Mouse (Mus musculus) olfactory bulb, adult 2 months (tissue): ENCODE measurements around the gene Rnf167. TPM values are rescaled to one million over a fixed set of nuclear protein-coding genes. Genes with fewer than 3 reads are reported as not detected.

ENCODE experiments used
- H3K27ac ChIP-seq: fragments of 200-500 bp; 2 replicates; pipeline ENCODE4 v1.5.1; 2012; ENCODE audit warnings: low read depth, low read length; ENCODE audit not compliant: insufficient read depth
- H3K4me1 ChIP-seq: fragments of 200-500 bp; 2 replicates; pipeline ENCODE4 v1.6.1; 2012; ENCODE audit warnings: low read length; ENCODE audit not compliant: control insufficient read depth, insufficient read depth
- H3K4me3 ChIP-seq: fragments of 200-500 bp; 2 replicates; pipeline ENCODE4 v1.5.1; 2012; ENCODE audit warnings: mild to moderate bottlenecking, low read depth, low read length, moderate library complexity; ENCODE audit not compliant: insufficient read depth
- CTCF ChIP-seq: fragments of 200-500 bp; IDR thresholded peaks from 2 replicates; pipeline ENCODE4 v1.5.1; 2012; ENCODE audit warnings: low read depth, mild to moderate bottlenecking, low read length, moderate library complexity; ENCODE audit not compliant: insufficient read depth
- POLR2A ChIP-seq: fragments of 200-500 bp; IDR thresholded peaks from 2 replicates; pipeline ENCODE4 v1.6.1; 2012; ENCODE audit warnings: mild to moderate bottlenecking, low read depth, low read length, moderate library complexity; ENCODE audit not compliant: insufficient read depth
- WGBS: fragments of 180-500 bp; shearing (Covaris S2); methylation state at CpG from one replicate; pipeline ENCODE4 v1.1.7; 2018; 5-methylcytosine and 5-hydroxymethylcytosine counted together
- polyA plus RNA-seq: library from polyadenylated mRNA; stranded (reverse); fragments of >200 nt; gene quantifications from 2 replicates; pipeline ENCODE4 v1.2.4, GENCODE M21; 2012; ENCODE audit warnings: low replicate concordance; ENCODE audit not compliant: missing spikeins, insufficient read depth, insufficient read length

Rnf167 gene
- polyA plus RNA-seq, 1 experiment: not detected

DNA sequence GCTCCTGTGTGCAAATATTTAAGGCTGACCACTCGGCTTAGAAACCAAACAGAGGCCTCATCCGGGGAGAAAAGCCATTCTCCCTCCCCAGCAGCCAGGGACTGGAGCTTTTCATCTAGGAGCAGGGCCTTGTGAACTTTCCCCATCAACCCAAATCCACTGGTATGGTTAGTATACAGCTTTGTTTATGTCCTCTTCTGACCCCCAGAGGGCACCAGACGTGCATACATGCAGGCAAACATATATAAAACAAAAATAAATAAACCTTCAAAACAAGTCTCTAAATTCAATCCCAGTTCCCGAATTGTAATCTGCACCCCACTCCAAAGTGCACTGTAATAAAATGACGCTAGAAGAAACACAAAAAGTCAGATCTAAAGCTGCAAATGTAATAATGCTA lies 17.5 kb upstream of the Rnf167 start:
- WGBS: 51% methylated on average over 5 of the region's 5 CpGs
- TF ChIP-seq POLR2A (no peak), CTCF (no peak)
- Histone ChIP-seq H3K4me3 (no peak overlapping the region), H3K4me1 (no peaks in the 10 kb centered on the region), H3K27ac (no peak overlapping the region)

DNA sequence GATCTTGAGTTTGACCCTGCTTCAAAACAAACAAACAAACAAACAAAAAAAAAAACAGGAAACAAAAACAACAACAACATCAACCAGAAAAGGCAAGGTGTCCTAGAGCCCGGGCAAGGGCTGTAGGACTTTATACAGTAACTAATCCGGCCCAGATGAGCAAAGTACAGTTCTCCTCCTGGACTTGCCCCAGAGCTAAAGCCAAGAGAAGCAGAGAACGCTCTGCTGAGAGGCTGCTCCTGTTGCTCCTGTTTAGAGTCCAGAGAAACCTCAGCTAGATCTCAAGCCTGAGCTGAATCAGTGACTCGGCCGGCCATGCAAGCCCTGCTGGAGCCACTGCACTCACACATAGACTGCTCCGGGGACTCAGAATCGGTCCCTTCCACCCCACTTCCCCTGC lies 16.9 kb upstream of the Rnf167 start:
- Histone ChIP-seq H3K27ac (no peak overlapping the region), H3K4me3 (no peak overlapping the region), H3K4me1 (no peaks in the 10 kb centered on the region)
- 83% methylated on average over 7 of the region's 7 CpGs for WGBS
- TF ChIP-seq CTCF (no peak), POLR2A (no peak)

- no peak for TF ChIP-seq CTCF
- TF ChIP-seq POLR2A: no peak
- 77% methylated on average over 4 of the region's 4 CpGs for WGBS
- H3K4me1 ChIP-seq: no peaks in the 10 kb centered on the region
Measured at GRCm38 (mm10) chr11:70635601-70636000, 11.4 kb upstream of the Rnf167 start.

GRCm38 (mm10) chr11:70637764-70638163 lies 9.3 kb upstream of the Rnf167 start:
- WGBS: 92% methylated on average over 1 of the region's 1 CpGs
- TF ChIP-seq CTCF (no peak), POLR2A (no peak)
- Histone ChIP-seq H3K27ac (no peak overlapping the region), H3K4me3 (no peak overlapping the region), H3K4me1 (no peaks in the 10 kb centered on the region)

More at GRCm38 (mm10) chr11:70635601-70636000, 11.4 kb upstream of the Rnf167 start:
- Histone ChIP-seq H3K27ac (no peak overlapping the region), H3K4me3 (no peak overlapping the region)

- WGBS: 80% methylated on average over 1 of the region's 1 CpGs
- Histone ChIP-seq H3K27ac (no peak overlapping the region), H3K4me1 (no peaks in the 10 kb centered on the region), H3K4me3 (no peak overlapping the region)
- TF ChIP-seq CTCF: no peak
Measured at GRCm38 (mm10) chr11:70638293-70638692, 8.7 kb upstream of the Rnf167 start.

DNA sequence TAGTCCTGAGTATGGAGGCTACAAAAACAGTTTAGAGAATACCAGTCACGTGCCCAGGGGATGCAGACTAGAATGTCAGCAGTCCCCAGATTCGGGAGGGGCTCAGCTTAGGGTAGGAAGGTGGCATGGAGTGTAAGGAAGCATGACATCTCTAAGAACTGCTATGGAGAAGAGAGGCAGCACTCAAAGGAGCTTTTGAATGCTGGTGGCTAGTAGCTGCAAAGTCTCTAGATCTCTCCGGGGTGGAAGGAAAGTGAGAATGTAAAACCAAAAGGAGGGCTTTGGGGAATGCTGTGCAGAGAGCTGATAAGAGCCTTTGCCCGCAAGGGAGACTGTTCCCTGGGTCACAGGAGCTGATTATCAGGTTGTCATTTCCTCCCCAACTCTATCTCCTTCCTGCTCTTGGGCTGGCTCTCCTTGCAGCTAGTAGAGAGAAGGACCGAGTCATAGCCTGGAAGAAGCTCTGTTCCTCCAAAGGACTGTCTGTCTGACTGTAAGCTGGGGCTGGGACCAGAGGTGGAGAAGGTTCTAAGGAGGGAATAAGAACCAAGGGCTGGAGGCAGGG lies 8.2 kb upstream of the Rnf167 start, which contains the start of gene Gp1ba:
Gene Gp1ba, plus strand, starts transcription at position 409 of the 565 bp plus-strand sequence.
- 57% methylated on average over 5 of the region's 5 CpGs for WGBS
- H3K4me1 ChIP-seq: no peaks in the 10 kb centered on the region
- no peak for TF ChIP-seq POLR2A
- no peak within 1 kb of the TSS for H3K27ac ChIP-seq
- H3K4me3 ChIP-seq: no peak within 1 kb of the TSS

GRCm38 (mm10) chr11:70639976-70640375 lies 7.1 kb upstream of the Rnf167 start:
- H3K4me3 ChIP-seq: no peak overlapping the region
- no peak overlapping the region for H3K27ac ChIP-seq
- TF ChIP-seq CTCF (no peak), POLR2A (no peak)
- H3K4me1 ChIP-seq: no peaks in the 10 kb centered on the region
- WGBS: 84% methylated on average over 8 of the region's 8 CpGs

DNA sequence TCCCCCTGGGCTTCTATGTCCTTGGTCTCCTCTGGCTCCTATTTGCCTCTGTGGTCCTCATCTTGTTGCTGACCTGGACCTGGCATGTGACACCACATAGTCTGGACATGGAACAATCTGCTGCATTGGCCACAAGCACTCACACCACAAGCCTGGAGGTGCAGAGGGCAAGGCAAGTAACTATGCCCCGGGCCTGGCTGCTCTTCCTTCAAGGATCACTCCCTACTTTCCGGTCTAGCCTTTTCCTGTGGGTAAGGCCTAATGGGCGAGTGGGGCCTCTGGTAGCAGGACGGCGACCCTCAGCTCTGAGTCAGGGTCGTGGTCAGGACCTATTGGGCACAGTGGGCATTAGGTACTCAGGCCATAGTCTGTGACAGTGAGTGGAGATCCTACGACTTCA lies 5.8 kb upstream of the Rnf167 start:
- WGBS: 87% methylated on average over 7 of the region's 7 CpGs

DNA sequence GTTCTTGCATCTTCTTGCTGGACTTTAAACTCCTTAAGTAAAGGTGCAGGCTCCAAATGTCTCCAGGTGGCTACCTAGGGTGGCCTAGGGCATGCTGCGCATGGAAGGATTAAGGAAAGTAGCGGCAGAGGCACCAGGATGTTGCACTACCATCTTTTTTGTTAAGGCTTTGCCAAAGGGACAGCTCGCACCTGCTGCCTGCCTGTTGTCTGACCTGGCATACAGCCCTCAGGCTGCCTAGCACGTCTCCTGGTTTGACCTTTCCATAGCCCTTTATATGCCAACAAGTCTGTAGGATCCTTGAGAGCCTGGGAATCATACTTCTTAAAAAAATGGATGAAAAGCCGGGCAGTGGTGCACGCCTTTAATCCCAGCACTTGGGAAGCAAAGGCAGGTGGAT lies 4.0 kb upstream of the Rnf167 start:
- WGBS: 93% methylated on average over 6 of the region's 6 CpGs
- H3K4me1 ChIP-seq: peaks cover 11% of the 10 kb centered on the region

More for the DNA sequence above, 5.8 kb upstream of the Rnf167 start:
- H3K4me3 ChIP-seq: no peak overlapping the region
- no peak overlapping the region for H3K27ac ChIP-seq
- peaks cover 11% of the 10 kb centered on the region for H3K4me1 ChIP-seq
- TF ChIP-seq POLR2A (no peak), CTCF (no peak)

GRCm38 (mm10) chr11:70644564-70645103 lies 2.4 kb upstream of the Rnf167 start:
- WGBS: 89% methylated on average over 8 of the region's 8 CpGs
- no peak overlapping the region for H3K27ac ChIP-seq
- TF ChIP-seq POLR2A (no peak), CTCF (no peak)
- H3K4me3 ChIP-seq: no peak overlapping the region
- peaks cover 16% of the 10 kb centered on the region for H3K4me1 ChIP-seq

More for the DNA sequence above, 4.0 kb upstream of the Rnf167 start:
- no peak for TF ChIP-seq POLR2A
- no peak for TF ChIP-seq CTCF
- Histone ChIP-seq H3K27ac (no peak overlapping the region), H3K4me3 (no peak overlapping the region)
